Mouse (Mus musculus) brain, embryonic 18.5 days (tissue): ENCODE data around the gene Morf4l1.
"Not testable (repeated sequence)": the region's sequence is repeated elsewhere in the genome, so short reads cannot be mapped to it uniquely, and the experiment has no call there.

Experiments used
- DNase-seq: peaks from one replicate; pipeline ENCODE4 v3.0.0-alpha.2; 2012; ENCODE audit warnings: low read depth, low spot score

Morf4l1 gene

GRCm38 (mm10) chr9:90060574-90060875 lies 54.0 kb downstream of the Morf4l1 start:
- no peak for DNase-seq

GRCm38 (mm10) chr9:90059828-90060573 lies 54.6 kb downstream of the Morf4l1 start:
- no peak for DNase-seq

- DNase-seq = no peak
These were observed 57.9 kb downstream of the Morf4l1 start for GRCm38 (mm10) chr9:90056716-90057115.

- no peak for DNase-seq
These were observed 58.7 kb downstream of the Morf4l1 start for GRCm38 (mm10) chr9:90055911-90056310.

- DNase-seq = no peak
These were observed 59.2 kb downstream of the Morf4l1 start for GRCm38 (mm10) chr9:90055409-90055808.

GRCm38 (mm10) chr9:90054371-90055145 lies 60.0 kb downstream of the Morf4l1 start:
- no peak for DNase-seq

GRCm38 (mm10) chr9:90053852-90054251 lies 60.7 kb downstream of the Morf4l1 start, which contains the start of gene Ctsh:
Gene Ctsh, plus strand, starts transcription at chr9:90054152.
- no peak for DNase-seq

- no peak for DNase-seq
These were observed 66.5 kb downstream of the Morf4l1 start for GRCm38 (mm10) chr9:90047937-90048627.

GRCm38 (mm10) chr9:90045191-90045590 lies 69.4 kb downstream of the Morf4l1 start:
- no peak for DNase-seq

GRCm38 (mm10) chr9:90042906-90043305 lies 71.7 kb downstream of the Morf4l1 start:
- not testable (repeated sequence) for DNase-seq
